Mouse (Mus musculus) brain, embryonic 14.5 days (tissue): ENCODE results near the gene Tmprss7. TPM values are rescaled to one million over a fixed set of nuclear protein-coding genes. Genes with fewer than 3 reads are reported as not detected.
A peak's percentile ranks its signal among the peaks of the same experiment; 100 is the strongest.

Experiments used
- DNase-seq: peaks from one replicate; pipeline ENCODE4 v3.0.0-alpha.2; 2011; ENCODE audit warnings: low read depth
- CTCF ChIP-seq: fragments of 200-500 bp; IDR thresholded peaks from 2 replicates; pipeline ENCODE4 v1.5.1; 2012; ENCODE audit warnings: inconsistent platforms, mild to moderate bottlenecking, moderate library complexity, borderline replicate concordance; ENCODE audit not compliant: insufficient read depth, insufficient read length; ENCODE audit errors: extremely low read depth
- POLR2A ChIP-seq: fragments of 200-500 bp; IDR thresholded peaks from 2 replicates; pipeline ENCODE4 v1.6.1; 2012; ENCODE audit warnings: mild to moderate bottlenecking, inconsistent platforms, borderline replicate concordance; ENCODE audit not compliant: poor library complexity, insufficient read depth, insufficient read length, severe bottlenecking; ENCODE audit errors: extremely low read depth
- polyA plus RNA-seq: library from polyadenylated mRNA; depleted of rRNA; stranded (reverse); fragments of >200 nt; gene quantifications from 2 replicates; pipeline ENCODE4 v1.2.3, GENCODE M21; 2012; rRNA removed

Gene Tmprss7
- 1.5 and 2.2 TPM in 2 replicates for polyA plus RNA-seq

- TF ChIP-seq POLR2A (no peak), CTCF (no peak)
Measured at GRCm38 (mm10) chr16:45693558-45693957, at the start of gene Tmprss7. TSS of gene Tmprss7 (minus strand) at chr16:45693658.

DNA sequence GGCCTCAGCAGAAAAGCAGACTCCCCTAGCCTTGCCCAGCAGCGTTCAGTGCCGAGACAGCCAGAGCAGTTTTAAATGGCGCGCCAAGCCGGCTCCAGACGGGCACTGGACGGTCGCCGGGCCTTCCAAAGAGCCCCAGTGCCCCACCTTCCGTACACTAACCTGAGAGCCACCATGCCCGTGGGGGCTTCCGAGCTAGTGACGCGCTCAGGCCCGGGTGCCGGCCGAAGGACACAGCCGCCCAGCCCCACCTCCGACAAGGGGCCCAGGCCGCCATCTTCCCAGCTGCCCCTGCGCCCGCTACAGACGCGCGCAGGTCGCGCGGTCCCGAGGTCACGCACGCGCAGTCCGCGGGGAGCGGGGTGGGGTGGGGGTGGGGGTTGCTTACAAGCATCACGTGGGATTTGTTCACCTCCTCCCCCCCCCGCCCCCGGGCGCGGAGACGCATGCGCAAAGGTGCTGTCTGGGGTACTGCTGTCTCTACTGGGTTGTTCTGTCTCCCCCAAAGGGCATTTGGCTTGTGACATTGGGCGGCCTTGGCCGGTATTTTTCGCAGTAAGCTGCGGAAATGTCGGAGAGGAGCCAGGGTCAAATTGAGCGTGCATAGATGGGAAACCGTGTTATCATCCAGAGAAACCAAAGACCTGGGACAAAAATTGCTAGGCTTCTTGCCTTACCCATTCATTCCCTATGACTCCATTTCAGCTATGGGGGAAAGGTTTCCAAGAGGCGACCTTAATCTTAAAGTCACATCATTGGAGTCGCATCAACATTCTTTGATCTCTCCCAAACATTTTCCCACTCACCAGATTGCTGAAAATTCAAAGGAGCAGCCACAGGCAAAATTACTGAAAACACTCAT is 49.4 kb upstream of the Tmprss7 start, which contains the start of gene Abhd10:
TSS of gene Abhd10 (minus strand) at position 341 of the 862 bp plus-strand sequence.
- peak; percentile 98 for DNase-seq
- TF ChIP-seq POLR2A (peak; percentile 94), CTCF (no peak)

More at GRCm38 (mm10) chr16:45693558-45693957, at the start of gene Tmprss7:
- DNase-seq, result no peak

- TF ChIP-seq POLR2A, result no peak
- no peak for TF ChIP-seq CTCF
- DNase-seq, result no peak
Measured at GRCm38 (mm10) chr16:45737880-45738279, 44.4 kb upstream of the Tmprss7 start.

DNA sequence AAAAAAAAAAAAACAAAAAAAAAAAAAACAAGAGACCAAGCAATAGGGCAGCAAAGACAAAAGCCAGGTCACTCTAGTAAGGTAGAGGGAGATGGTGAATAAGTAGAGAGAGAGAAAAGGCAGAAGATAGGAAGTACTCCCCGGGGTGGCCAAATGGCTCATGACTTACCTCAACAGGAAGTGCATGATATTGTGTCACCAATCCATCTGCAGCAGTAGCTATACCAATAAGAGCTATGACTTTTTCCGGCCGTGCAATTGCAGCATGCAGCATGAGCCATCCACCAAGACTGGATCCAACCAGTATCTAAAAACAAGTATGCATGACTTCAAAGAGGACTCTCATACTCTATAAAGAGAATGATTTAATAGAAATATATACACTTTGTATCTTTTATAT is 43.3 kb upstream of the Tmprss7 start:
- no peak for TF ChIP-seq CTCF
- no peak for TF ChIP-seq POLR2A
- no peak for DNase-seq

DNA sequence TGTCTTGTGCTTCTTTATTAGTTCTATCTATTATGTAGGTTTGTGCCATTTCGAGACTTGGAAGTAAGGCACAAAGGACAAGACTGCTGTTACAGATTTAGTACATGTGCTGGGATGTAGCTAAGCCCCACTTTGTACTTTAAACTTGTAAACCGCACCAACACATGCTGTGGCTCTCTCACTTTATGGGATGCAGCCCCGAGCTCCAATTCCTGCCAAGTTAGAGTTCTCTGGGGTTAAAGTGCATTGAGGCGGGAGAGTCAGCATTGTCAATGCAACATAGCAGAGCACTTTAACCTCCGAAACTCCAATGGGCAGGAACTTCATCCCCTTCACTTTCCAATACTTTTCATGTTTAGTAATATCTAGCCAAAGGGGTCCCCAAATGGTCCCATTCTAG is 35.7 kb upstream of the Tmprss7 start:
- DNase-seq, result no peak
- TF ChIP-seq POLR2A, result no peak
- no peak for TF ChIP-seq CTCF

DNA sequence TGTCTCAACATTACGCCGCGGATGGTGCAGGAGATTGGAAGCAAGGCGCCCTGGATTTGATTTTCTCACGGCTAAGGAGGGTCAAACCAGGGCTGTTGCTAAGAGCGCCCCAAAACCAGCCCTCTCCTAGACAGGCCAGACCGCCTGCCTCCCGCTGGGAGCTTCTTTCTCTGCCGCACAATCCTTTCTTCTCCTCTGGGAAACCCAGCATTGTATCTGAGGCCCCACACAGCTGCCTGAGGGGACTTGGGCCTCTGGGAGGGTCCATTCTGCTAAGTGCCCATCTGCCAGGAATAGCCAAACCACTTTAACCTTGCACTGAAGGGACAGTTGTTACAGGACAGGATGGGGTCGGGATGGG is 31.3 kb upstream of the Tmprss7 start:
- TF ChIP-seq CTCF (no peak), POLR2A (peak; percentile 5; the same call in 1 of the 2 replicates)

DNA sequence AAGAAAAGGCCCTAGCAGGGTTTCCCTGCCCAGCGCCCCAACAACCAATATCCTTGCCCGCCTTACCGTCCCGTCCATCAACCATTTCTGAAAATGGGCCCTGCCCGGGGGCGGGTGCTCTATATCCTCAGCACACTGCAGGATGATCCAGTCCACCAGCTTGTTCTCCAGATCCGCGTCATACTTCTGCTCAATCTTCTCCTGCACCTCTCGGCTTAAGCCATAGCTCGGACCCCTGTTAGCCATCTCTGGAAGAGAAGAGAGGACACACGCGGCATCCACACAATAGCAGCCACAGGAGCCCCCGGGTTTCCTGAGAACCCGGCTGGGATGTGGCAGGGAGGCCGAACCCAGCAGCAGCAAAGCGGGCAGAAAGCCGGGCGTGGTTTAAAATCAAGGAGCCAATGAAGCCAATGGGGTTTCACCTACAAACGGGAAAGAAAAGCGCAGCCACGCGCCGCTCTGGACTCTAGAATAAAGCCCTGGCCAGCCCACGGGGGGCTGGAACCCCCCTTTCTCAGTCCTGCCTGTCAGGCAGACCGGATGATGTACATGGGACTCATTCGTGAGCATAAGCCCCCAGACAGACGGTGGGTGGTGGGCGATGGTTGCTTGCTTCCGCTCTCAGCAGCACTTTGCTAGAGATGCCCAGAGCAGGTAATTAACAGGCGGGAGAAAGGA is 30.7 kb upstream of the Tmprss7 start, which contains the start of gene Tagln3:
TSS of gene Tagln3 (minus strand) at position 548 of the 681 bp plus-strand sequence.
- DNase-seq, result peak; percentile 93
- peak; percentile 36; the same call in 1 of the 2 replicates for TF ChIP-seq POLR2A
- TF ChIP-seq CTCF, result no peak

More for the DNA sequence above, 31.3 kb upstream of the Tmprss7 start:
- DNase-seq, result no peak

DNA sequence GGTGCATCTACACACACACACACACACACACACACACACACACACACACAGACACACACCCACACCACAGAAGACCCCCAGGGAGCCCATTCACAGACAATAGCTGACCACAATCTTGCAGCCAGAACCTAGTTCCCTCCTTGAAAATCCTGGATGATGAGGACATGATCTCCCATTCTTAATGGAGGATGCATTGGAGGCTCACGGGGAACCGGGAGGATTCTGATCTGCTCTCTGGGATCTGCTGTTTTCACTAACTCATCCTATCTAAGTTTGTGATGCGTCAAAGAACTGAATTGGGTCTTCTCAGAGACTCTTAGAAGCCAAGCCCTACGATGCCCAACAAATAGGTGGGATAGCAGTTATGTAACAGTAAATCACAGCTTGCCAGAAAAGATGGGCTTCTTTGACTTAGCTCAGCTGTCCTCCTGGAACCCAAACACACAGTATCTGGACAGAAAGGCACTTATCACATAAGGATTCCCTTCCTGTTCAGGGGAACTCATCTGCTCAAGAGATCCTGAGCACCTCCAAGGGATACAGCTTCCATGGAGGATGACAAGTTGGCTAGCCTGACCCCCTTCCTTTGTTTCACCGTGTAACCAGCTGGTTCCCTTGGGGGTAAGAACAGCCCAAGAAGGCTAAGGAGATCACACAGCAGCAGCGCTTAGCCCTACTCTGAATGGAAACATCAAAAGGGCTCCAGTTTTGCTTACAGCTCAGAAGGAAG is 29.9 kb upstream of the Tmprss7 start:
- TF ChIP-seq POLR2A (no peak), CTCF (no peak)
- peak; percentile 78 for DNase-seq

GRCm38 (mm10) chr16:45722460-45722951 is 29.0 kb upstream of the Tmprss7 start:
- peak; percentile 59 for DNase-seq
- TF ChIP-seq POLR2A (no peak), CTCF (no peak)

DNA sequence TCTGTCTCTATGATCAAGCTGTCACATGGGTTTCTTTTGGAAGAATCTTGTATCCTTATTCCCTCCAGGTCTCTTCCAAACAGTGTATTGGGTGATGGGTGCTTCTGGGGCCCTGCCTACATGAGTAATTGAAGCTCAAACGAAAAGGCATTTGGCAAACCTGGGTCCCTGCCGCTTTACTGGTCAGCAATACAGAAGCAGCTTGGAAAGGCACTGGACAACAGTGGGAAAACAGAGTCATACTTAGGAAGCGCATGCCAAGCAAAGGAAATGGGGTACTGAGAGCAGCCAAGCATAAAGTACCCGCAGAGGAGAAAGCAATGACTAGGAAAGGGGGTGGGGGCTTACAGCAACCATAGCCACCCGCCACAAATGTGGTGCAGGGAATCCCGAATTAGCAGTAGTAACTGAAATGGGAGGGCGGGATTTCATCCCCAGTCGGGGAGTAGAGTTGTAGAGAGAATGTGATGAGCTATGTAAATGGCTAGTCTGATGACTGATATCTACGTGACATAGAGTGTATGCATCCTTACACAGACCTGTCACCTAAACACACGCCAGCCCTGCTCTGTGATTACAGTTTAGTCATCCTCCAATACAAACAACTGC is 26.7 kb upstream of the Tmprss7 start:
- no peak for DNase-seq
- TF ChIP-seq CTCF, result no peak
- TF ChIP-seq POLR2A, result no peak

GRCm38 (mm10) chr16:45718296-45718695 is 24.8 kb upstream of the Tmprss7 start:
- DNase-seq, result no peak
- TF ChIP-seq POLR2A (no peak), CTCF (no peak)

GRCm38 (mm10) chr16:45714489-45715150 is 21.2 kb upstream of the Tmprss7 start:
- no peak for DNase-seq

GRCm38 (mm10) chr16:45713878-45714277 is 20.4 kb upstream of the Tmprss7 start:
- TF ChIP-seq POLR2A, result no peak
- no peak for DNase-seq

More at GRCm38 (mm10) chr16:45714489-45715150, 21.2 kb upstream of the Tmprss7 start:
- TF ChIP-seq CTCF, result no peak
- TF ChIP-seq POLR2A, result no peak
